Mouse (Mus musculus) heart, adult 2 months (tissue): ENCODE measurements around the gene Rras. TPM values are rescaled to one million over a fixed set of nuclear protein-coding genes. Genes with fewer than 3 reads are reported as not detected.

Experiments used
- DNase-seq, 2 experiments: peaks; one replicate each; pipeline ENCODE4 v3.0.0; 2021
- H3K27ac ChIP-seq: fragments of 200-600 bp; 2 replicates; pipeline ENCODE4 v1.8.1; 2022
- H3K27me3 ChIP-seq: fragments of 200-500 bp; 2 replicates; pipeline ENCODE4 v1.6.1; 2012; ENCODE audit warnings: mild to moderate bottlenecking, low read length, inconsistent platforms, mixed read lengths; ENCODE audit not compliant: control insufficient read depth, insufficient read depth
- H3K36me3 ChIP-seq: fragments of 200-500 bp; 2 replicates; pipeline ENCODE4 v1.6.1; 2012; ENCODE audit warnings: low read length, inconsistent platforms; ENCODE audit not compliant: control insufficient read depth, insufficient read depth
- H3K4me1 ChIP-seq: fragments of 200-500 bp; 2 replicates; pipeline ENCODE4 v1.6.1; 2011; ENCODE audit warnings: low read length; ENCODE audit not compliant: control insufficient read depth, insufficient read depth
- H3K4me3 ChIP-seq: fragments of 200-600 bp; 2 replicates; pipeline ENCODE4 v1.8.1; 2022
- H3K79me2 ChIP-seq: fragments of 200-500 bp; replicated peaks from 2 replicates; pipeline ENCODE4 v1.6.1; 2012; ENCODE audit warnings: mild to moderate bottlenecking, inconsistent platforms, low read length, moderate library complexity, mixed read lengths; ENCODE audit not compliant: control insufficient read depth, insufficient read depth
- H3K9ac ChIP-seq: fragments of 200-500 bp; 2 replicates; pipeline ENCODE4 v1.6.1; 2012; ENCODE audit warnings: low read depth, mild to moderate bottlenecking, control low read depth, inconsistent platforms, low read length, mixed read lengths
- CTCF ChIP-seq: fragments of 200-600 bp; IDR thresholded peaks from 2 replicates; pipeline ENCODE4 v1.8.1; 2022; ENCODE audit warnings: antibody characterized with exemption, mild to moderate bottlenecking, moderate library complexity
- EP300 ChIP-seq: fragments of 200-500 bp; IDR thresholded peaks from 2 replicates; pipeline ENCODE4 v1.6.1; 2011; ENCODE audit warnings: low read depth, low read length, control low read depth; ENCODE audit not compliant: insufficient read depth
- POLR2A ChIP-seq: fragments of 200-500 bp; IDR thresholded peaks from 2 replicates; pipeline ENCODE4 v1.6.1; 2011; ENCODE audit warnings: mild to moderate bottlenecking, low read depth, low read length, control low read depth; ENCODE audit not compliant: insufficient read depth
- WGBS: fragments of 180-500 bp; shearing (Covaris S2); methylation state at CpG from one replicate; pipeline ENCODE4 v1.1.7; 2018; 5-methylcytosine and 5-hydroxymethylcytosine counted together
- intact Hi-C: fragments of 180-260 bp; cut with DNase I; formaldehyde crosslinking; loops from one replicate; pipeline ENCODE4 v1.15.1; 2025
- polyA plus RNA-seq: library from polyadenylated mRNA; depleted of rRNA; stranded (reverse); fragments of >200 nt; gene quantifications from 2 replicates; pipeline ENCODE4 v1.2.3, GENCODE M21; 2012
- total RNA-seq, 2 experiments: library from RNA; stranded (reverse); gene quantifications; 2 replicates each; pipeline ENCODE4 v1.2.3; 2021

Rras gene
- total and polyA plus RNA-seq, 3 experiments = 40.9 to 107 (median 44.3) TPM

DNA sequence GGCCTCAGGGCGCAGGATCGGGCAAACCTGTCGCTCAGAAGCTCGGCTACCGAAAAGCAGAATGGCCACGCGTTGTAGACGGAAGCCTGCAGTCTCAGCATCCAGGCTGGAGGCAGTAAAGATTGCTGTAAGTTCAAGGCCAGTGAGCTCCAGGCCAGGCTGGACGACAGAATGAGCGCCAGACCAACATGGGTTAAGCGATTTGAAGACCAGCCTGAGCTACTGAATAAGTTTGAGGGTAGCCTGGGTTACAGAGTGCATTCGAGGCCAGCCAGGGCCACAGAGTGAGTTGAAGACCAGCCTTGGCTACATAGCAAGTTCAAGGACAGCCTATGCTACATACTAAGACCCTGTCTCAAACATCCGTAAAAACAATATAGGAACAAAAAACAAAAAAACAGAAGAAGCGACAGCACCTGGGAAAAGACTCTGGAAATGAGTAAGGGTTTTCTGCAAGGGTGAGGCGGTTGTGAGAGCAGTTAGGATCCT is 19.8 kb upstream of the Rras start:
- H3K27ac ChIP-seq = peak overlapping the region; percentile 96
- DNase-seq = no peak
- TF ChIP-seq POLR2A (no peak), EP300 (no peak), CTCF (no peak)
- peaks cover 6% of the 10 kb centered on the region for H3K36me3 ChIP-seq
- peaks cover 8% of the 10 kb centered on the region for H3K4me1 ChIP-seq
- no peaks in the 10 kb centered on the region for H3K27me3 ChIP-seq
- no peaks in the 10 kb centered on the region for H3K79me2 ChIP-seq
- intact Hi-C loops = loop anchor here (1.0 kb wide), 1 partner anchor 17 kb away; no protein-coding TSS in a partner anchor
- peak overlapping the region; percentile 85 for H3K4me3 ChIP-seq
- peak overlapping the region; percentile 84 for H3K9ac ChIP-seq
- WGBS = 1% methylated on average over 15 of the region's 15 CpGs

DNA sequence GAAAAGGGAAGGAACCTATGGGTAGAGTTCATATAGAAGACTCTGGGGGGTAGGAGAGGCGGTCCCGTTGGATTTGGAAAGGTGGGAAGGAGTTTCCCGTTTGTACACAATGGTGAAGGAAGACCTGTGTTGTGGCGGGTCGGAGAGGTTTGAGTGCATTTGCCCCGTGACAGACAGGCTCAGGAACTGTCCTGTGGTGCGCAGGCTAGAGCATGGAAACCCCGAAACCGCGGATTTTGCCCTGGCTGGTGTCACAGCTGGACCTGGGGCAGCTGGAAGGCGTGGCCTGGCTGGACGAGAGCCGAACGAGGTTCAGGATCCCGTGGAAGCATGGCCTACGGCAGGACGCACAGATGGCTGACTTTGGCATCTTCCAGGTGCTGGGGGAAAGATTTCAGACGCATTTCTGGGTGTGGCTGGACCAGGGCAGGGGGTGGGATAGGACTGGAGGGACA is 19.2 kb upstream of the Rras start, which contains the start of gene Bcl2l12:
Gene Bcl2l12, minus strand, starts transcription at position 212 of the 455 bp plus-strand sequence.
- peak within 1 kb of the TSS; percentile 96 for H3K27ac ChIP-seq
- peaks cover 6% of the 10 kb centered on the region for H3K36me3 ChIP-seq
- TF ChIP-seq EP300 = no peak
- no peak for TF ChIP-seq POLR2A
- no peak for TF ChIP-seq CTCF
- H3K4me3 ChIP-seq = peak within 1 kb of the TSS; percentile 85
- intact Hi-C loops = no loop called here
- no peaks in the 10 kb centered on the region for H3K79me2 ChIP-seq
- DNase-seq = peak; percentile 63 to 67
- under 1% methylated on average over 18 of the region's 18 CpGs for WGBS
- H3K4me1 ChIP-seq = peaks cover 8% of the 10 kb centered on the region
- H3K27me3 ChIP-seq = no peaks in the 10 kb centered on the region
- H3K9ac ChIP-seq = peak within 1 kb of the TSS; percentile 84

- Histone ChIP-seq H3K4me3 (no peak overlapping the region; the same call in 1 of the 2 replicates), H3K4me1 (peaks cover 9% of the 10 kb centered on the region), H3K27ac (peak overlapping the region; percentile 13), H3K79me2 (no peaks in the 10 kb centered on the region), H3K27me3 (no peaks in the 10 kb centered on the region), H3K36me3 (peaks cover 6% of the 10 kb centered on the region), H3K9ac (peak overlapping the region; percentile 19; the same call in 1 of the 2 replicates)
- no peak for DNase-seq
- intact Hi-C loops = no loop called here
- 24% methylated on average over 11 of the region's 11 CpGs for WGBS
- TF ChIP-seq POLR2A (no peak), EP300 (0 out of 2 replicates have a peak, but pooled peaks have one; percentile 16)
Observed at GRCm38 (mm10) chr7:44999753-45000152, 18.0 kb upstream of the Rras start.

GRCm38 (mm10) chr7:45000539-45001114 is 17.1 kb upstream of the Rras start:
- no peak overlapping the region for H3K9ac ChIP-seq
- intact Hi-C loops = no loop called here

GRCm38 (mm10) chr7:45002440-45002839 is 15.3 kb upstream of the Rras start:
- 67% methylated on average over 7 of the region's 7 CpGs for WGBS
- no peak for TF ChIP-seq POLR2A
- no peak for TF ChIP-seq CTCF
- TF ChIP-seq EP300 = no peak
- no peak for DNase-seq
- Histone ChIP-seq H3K4me3 (no peak overlapping the region), H3K27me3 (no peaks in the 10 kb centered on the region), H3K79me2 (no peaks in the 10 kb centered on the region; the same call in 1 of the 2 replicates), H3K27ac (no peak overlapping the region), H3K4me1 (peaks cover 7% of the 10 kb centered on the region), H3K36me3 (peaks cover 6% of the 10 kb centered on the region), H3K9ac (no peak overlapping the region)
- intact Hi-C loops = no loop called here

More at GRCm38 (mm10) chr7:45000539-45001114, 17.1 kb upstream of the Rras start:
- 68% methylated on average over 21 of the region's 21 CpGs for WGBS
- DNase-seq = peak in 1 of 2 experiments; percentile 20
- H3K27me3 ChIP-seq = no peaks in the 10 kb centered on the region
- H3K79me2 ChIP-seq = no peaks in the 10 kb centered on the region
- no peak overlapping the region for H3K4me3 ChIP-seq
- TF ChIP-seq POLR2A (no peak), EP300 (no peak), CTCF (no peak)
- peaks cover 6% of the 10 kb centered on the region for H3K36me3 ChIP-seq
- H3K27ac ChIP-seq = no peak overlapping the region
- peaks cover 9% of the 10 kb centered on the region for H3K4me1 ChIP-seq

DNA sequence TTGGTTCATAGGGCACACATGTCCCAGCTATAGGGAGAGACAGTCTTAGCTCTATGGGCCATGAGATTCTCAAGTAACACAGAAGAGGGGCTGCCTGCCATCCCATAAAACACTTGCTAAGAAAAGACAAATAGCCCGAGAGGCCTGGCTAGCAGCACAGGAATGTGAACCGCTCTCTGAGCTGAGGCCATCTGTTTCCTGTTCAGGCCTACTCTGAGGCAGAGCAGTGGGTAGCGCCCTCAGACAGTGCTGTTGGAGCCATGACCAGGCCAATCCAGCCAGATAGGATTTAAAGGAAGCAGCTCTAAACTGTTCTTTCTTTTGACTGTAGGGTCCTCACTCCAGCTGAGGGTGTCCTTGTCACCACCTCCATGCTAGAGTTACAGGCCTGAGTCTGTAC is 13.2 kb upstream of the Rras start:
- WGBS = 33% methylated on average over 3 of the region's 3 CpGs
- peaks cover 5% of the 10 kb centered on the region for H3K4me1 ChIP-seq
- no peak overlapping the region for H3K27ac ChIP-seq
- peaks cover 3% of the 10 kb centered on the region for H3K36me3 ChIP-seq
- no peak for DNase-seq
- no peak overlapping the region for H3K4me3 ChIP-seq
- intact Hi-C loops = no loop called here
- TF ChIP-seq CTCF = no peak
- TF ChIP-seq EP300 = no peak
- TF ChIP-seq POLR2A = no peak
- no peak overlapping the region for H3K9ac ChIP-seq
- H3K79me2 ChIP-seq = no peaks in the 10 kb centered on the region; the same call in 1 of the 2 replicates
- H3K27me3 ChIP-seq = no peaks in the 10 kb centered on the region
